Mouse (Mus musculus): ENCODE data around the gene 9930111J21Rik2. TPM values are rescaled to one million over a fixed set of nuclear protein-coding genes. Genes with fewer than 3 reads are reported as not detected.
"Not testable (repeated sequence)": the region's sequence is repeated elsewhere in the genome, so short reads cannot be mapped to it uniquely, and the experiment has no call there.

Gene 9930111J21Rik2
- 0.83 and 0.91 TPM in 2 replicates for polyA plus RNA-seq (2015; fragmentation: Nextera tagmentation; extraction: Ambion mirVana)

DNA sequence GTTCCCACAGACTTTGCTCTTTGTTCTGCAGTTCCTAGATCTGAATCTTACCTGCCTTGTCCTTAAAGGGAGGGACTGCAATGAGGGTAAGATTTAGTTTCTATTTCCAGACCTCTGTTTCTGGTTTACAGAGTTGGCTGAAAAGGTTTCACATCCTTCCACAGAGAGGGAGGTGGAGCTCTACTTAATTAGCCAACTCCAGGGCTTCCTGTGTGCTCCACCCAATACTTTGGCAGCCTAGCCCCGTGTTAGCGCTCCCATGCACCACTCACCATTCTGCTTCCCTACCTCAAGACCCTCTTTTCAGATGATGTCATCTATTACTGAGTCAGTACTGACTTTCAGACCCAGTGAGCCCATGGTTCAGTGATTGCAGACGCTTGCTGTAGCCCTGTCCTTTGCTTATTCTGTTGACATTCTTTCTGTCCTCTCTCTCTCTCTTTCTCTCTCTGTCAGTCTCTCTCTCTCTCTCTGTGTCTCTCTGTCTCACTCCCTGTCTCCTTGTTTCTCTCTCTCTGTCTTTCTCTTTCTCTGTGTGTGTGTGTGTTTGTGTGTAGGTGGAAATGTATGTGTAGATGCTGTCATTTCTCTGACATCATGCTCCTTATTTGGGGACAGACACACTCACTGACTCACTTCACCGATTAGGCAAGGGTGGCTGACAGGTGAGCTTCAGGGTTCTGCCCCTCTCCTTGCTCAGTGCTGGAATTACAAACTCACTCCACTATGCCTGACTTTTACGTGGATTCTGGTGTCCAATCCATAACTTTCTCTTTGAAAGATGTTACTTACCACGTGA, at the start of gene 9930111J21Rik2:
Gene 9930111J21Rik2, minus strand, starts transcription at position 150 of the 799 bp plus-strand sequence.
- H3K36me3 ChIP-seq; H3K27ac ChIP-seq (replicated peaks); H3K4me2 ChIP-seq (replicated peaks); H3K9me3 ChIP-seq (replicated peaks); H3K9ac ChIP-seq; H3K4me3 ChIP-seq (replicated peaks); H3K27me3 ChIP-seq; H3K4me1 ChIP-seq; ATAC-seq (ENCODE audit: insufficient number of reproducible peaks, low FRiP score, low TSS enrichment, low read depth): not testable (repeated sequence)
- WGBS = 75% methylated on average over 1 of the region's 6 CpGs

DNA sequence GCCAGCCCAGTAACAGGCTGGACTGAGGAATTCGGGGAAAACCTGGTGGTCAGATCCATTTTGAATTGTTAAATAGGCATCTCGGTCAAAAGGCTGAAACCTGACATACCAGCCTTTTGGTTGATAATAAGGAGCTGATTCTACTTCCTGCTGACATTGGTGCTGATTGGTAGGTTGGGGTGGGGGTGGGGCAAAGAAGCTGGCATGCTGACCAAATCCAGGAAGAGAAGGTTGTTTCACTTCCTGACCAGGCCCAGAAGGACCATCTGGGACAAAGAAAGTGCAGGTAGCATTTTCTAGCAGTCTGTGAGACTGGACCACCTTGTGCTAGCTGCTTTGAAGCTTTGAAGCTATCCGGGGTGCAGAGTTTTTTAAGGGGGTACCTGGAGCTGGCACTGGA, 49.4 kb upstream of the 9930111J21Rik2 start:
- H3K27ac ChIP-seq (replicated peaks) = no peak overlapping the region
- H3K4me3 ChIP-seq (replicated peaks) = no peak overlapping the region
- H3K4me2 ChIP-seq (replicated peaks) = no peak overlapping the region
- H3K9ac ChIP-seq = no peak overlapping the region
- WGBS = 78% methylated on average over 3 of the region's 3 CpGs
- no peaks in the 10 kb centered on the region for H3K36me3 ChIP-seq
- no peaks in the 10 kb centered on the region for H3K27me3 ChIP-seq
- no peaks in the 10 kb centered on the region for H3K9me3 ChIP-seq (replicated peaks)
- ATAC-seq (ENCODE audit: insufficient number of reproducible peaks, low FRiP score, low TSS enrichment, low read depth) = no peak
- no peaks in the 10 kb centered on the region for H3K4me1 ChIP-seq

DNA sequence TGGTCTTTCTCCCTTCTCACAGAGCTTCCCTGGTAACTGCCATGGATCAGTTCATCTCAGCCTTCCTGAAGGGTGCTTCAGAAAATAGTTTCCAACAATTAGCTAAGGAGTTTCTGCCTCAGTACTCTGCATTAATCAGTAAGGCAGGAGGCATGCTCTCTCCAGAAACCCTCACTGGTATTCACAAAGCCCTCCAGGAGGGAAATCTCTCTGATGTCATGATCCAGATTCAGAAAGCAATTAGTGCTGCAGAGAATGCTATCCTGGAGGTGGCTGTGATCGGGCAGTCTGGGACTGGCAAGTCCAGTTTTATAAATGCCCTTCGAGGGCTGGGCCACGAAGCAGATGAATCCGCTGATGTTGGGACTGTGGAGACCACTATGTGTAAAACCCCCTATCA, 44.3 kb upstream of the 9930111J21Rik2 start:
- no peak overlapping the region for H3K9ac ChIP-seq
- no peaks in the 10 kb centered on the region for H3K36me3 ChIP-seq
- H3K4me1 ChIP-seq = no peaks in the 10 kb centered on the region
- H3K4me2 ChIP-seq (replicated peaks) = no peak overlapping the region
- no peaks in the 10 kb centered on the region for H3K27me3 ChIP-seq
- ATAC-seq (ENCODE audit: insufficient number of reproducible peaks, low FRiP score, low TSS enrichment, low read depth) = no peak
- no peak overlapping the region for H3K27ac ChIP-seq (replicated peaks)
- WGBS = 85% methylated on average over 4 of the region's 4 CpGs
- no peaks in the 10 kb centered on the region for H3K9me3 ChIP-seq (replicated peaks)
- no peak overlapping the region for H3K4me3 ChIP-seq (replicated peaks)

DNA sequence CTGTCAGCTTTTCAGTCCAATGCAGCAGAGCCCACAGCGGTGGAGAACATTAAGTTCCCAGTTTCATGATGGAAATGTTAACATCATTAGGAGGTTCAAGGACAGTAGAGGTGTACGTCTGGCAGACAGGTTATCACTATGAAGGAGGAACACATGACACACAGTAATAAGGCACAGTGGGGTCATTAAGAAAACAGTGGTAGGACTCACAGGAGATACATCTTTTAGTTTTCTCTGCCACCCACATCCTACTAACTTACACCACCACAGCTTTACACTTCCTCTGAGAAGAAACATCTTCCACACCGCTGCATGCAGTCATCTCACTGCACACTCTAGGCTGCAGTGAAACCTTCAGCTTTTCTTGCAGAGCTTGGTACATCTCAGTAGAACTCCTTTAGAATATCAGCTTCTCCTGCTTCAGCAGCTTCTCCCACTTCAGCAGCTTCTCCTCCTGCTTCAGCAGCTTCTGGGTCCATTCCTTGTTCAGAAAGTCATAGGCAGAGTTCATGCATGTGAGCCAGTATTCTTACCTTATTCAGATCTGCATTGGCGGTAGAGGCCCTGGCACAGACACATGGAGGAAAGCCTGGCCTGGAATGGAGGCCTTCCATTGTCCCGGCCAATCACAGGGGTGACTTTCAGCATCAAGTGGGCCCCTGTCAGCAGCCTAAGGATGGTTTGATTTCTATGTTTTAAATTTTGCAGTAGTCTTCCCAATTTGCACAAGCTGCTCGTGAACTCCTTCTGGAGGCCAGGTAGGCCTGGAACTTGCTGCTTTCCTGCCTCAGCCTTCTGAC, 43.0 kb upstream of the 9930111J21Rik2 start:
- no peaks in the 10 kb centered on the region for H3K4me1 ChIP-seq
- H3K36me3 ChIP-seq = no peaks in the 10 kb centered on the region
- H3K9ac ChIP-seq = no peak overlapping the region
- no peak for ATAC-seq (ENCODE audit: insufficient number of reproducible peaks, low FRiP score, low TSS enrichment, low read depth)
- H3K27me3 ChIP-seq = no peaks in the 10 kb centered on the region
- H3K9me3 ChIP-seq (replicated peaks) = no peaks in the 10 kb centered on the region
- 88% methylated on average over 6 of the region's 6 CpGs for WGBS
- no peak overlapping the region for H3K4me2 ChIP-seq (replicated peaks)
- H3K27ac ChIP-seq (replicated peaks) = no peak overlapping the region
- H3K4me3 ChIP-seq (replicated peaks) = no peak overlapping the region

DNA sequence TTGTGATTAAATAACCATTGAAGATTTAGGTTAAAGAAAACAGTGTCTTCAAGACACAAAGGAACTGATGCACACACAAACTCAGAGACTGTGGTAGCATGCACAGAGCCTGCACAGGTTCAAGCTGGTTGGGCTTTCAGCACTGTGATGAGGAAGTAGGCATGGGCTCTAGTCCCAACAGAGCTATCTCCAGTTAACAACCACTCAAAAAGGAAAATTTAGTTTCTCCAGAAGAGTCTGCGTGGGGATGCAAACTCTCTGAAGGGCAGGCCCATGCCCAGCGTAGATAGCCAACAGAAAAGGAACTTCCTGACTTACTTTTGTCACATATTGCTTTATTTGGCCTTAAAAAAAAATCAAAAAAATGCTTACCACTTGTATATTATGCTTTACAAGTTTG, 41.7 kb upstream of the 9930111J21Rik2 start:
- no peaks in the 10 kb centered on the region for H3K9me3 ChIP-seq (replicated peaks)
- no peaks in the 10 kb centered on the region for H3K36me3 ChIP-seq
- H3K4me3 ChIP-seq (replicated peaks) = no peak overlapping the region
- H3K27me3 ChIP-seq = no peaks in the 10 kb centered on the region
- H3K4me2 ChIP-seq (replicated peaks) = no peak overlapping the region
- H3K27ac ChIP-seq (replicated peaks) = no peak overlapping the region
- peaks cover 7% of the 10 kb centered on the region; the same call in 1 of the 2 replicates for H3K4me1 ChIP-seq
- H3K9ac ChIP-seq = no peak overlapping the region
- WGBS = 80% methylated on average over 2 of the region's 2 CpGs
- ATAC-seq (ENCODE audit: insufficient number of reproducible peaks, low FRiP score, low TSS enrichment, low read depth) = no peak

DNA sequence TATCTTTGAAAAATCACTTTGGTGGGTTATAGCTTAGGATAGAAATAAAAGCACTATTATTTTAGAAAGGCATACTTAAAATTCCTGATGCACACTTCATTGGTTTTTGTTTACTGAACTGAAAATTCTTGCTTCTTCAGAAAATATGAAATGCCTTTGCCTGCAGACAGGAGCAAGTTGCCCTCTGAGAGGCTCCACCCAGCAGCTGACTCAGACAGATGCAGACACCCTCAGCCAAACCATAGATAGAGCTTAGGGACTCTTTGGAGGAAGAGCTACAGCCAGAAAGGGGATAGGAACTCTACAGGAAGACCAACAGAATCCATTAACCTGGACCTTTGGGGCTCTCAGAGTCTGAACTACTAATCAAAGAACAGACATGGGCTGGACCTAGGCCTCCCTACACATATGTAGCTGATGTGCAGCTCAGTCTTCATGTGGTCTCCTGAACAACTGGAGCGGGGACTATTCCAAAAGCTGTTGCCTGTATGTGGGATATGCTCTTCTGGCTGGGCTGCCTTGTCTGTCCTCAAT, 41.1 kb upstream of the 9930111J21Rik2 start:
- H3K27ac ChIP-seq (replicated peaks) = no peak overlapping the region
- 94% methylated on average over 1 of the region's 1 CpGs for WGBS

DNA sequence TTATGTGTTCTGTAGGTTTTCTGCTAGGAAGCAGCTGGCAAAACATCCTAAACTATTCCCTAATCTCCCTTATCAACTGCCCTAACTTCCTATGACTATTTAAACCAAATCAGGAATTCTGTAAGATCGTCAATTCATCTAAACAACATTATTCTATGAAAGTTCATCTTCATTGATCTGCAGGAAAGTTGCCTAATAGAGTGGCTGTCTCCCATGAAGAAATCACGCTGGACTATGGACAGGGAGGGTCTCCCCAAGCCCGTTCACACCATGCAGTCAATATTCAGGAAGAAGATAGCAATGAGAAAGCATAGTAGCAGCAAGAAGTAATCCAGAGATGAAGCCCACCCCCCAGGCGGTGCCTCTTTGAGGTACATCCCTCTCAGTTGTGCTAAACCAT, 40.1 kb upstream of the 9930111J21Rik2 start:
- H3K27me3 ChIP-seq = no peaks in the 10 kb centered on the region
- H3K36me3 ChIP-seq = no peaks in the 10 kb centered on the region
- no peak overlapping the region for H3K4me3 ChIP-seq (replicated peaks)
- H3K4me2 ChIP-seq (replicated peaks) = no peak overlapping the region
- H3K9ac ChIP-seq = no peak overlapping the region
- ATAC-seq (ENCODE audit: insufficient number of reproducible peaks, low FRiP score, low TSS enrichment, low read depth) = no peak
- WGBS = 71% methylated on average over 4 of the region's 4 CpGs
- no peaks in the 10 kb centered on the region for H3K9me3 ChIP-seq (replicated peaks)
- no peak overlapping the region for H3K27ac ChIP-seq (replicated peaks)
- peaks cover 8% of the 10 kb centered on the region; the same call in 1 of the 2 replicates for H3K4me1 ChIP-seq

More for the DNA sequence above, 41.1 kb upstream of the 9930111J21Rik2 start:
- Histone ChIP-seq H3K36me3 (no peaks in the 10 kb centered on the region), H3K9ac (no peak overlapping the region), H3K27me3 (no peaks in the 10 kb centered on the region), H3K4me2 (replicated peaks) (no peak overlapping the region), H3K9me3 (replicated peaks) (no peaks in the 10 kb centered on the region), H3K4me3 (replicated peaks) (no peak overlapping the region), H3K4me1 (peaks cover 8% of the 10 kb centered on the region; the same call in 1 of the 2 replicates)
- ATAC-seq (ENCODE audit: insufficient number of reproducible peaks, low FRiP score, low TSS enrichment, low read depth) = no peak

DNA sequence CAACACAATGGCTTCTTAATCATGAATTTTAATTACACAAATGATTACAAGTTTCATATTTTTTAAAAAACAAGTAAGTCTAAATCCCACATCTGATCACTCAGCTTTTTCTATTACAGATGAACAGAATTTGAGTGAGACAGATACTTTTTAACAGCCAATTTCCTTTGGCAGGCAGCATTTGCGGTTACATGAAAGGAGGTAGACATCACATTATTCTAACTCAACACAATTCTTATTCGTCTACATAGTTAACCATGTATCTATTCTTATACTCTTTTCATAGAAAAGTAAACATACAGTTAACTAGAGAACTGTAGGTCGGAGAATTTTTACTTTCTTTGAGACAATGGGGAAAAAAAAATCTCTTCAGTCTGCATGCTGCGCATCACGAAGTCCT, 39.5 kb upstream of the 9930111J21Rik2 start:
- H3K27ac ChIP-seq (replicated peaks) = no peak overlapping the region
- H3K36me3 ChIP-seq = no peaks in the 10 kb centered on the region
- WGBS = 84% methylated on average over 5 of the region's 5 CpGs
- no peaks in the 10 kb centered on the region for H3K27me3 ChIP-seq
- no peak overlapping the region for H3K4me2 ChIP-seq (replicated peaks)
- no peak for ATAC-seq (ENCODE audit: insufficient number of reproducible peaks, low FRiP score, low TSS enrichment, low read depth)
- peaks cover 8% of the 10 kb centered on the region; the same call in 1 of the 2 replicates for H3K4me1 ChIP-seq
- H3K9ac ChIP-seq = no peak overlapping the region
- H3K4me3 ChIP-seq (replicated peaks) = no peak overlapping the region
- H3K9me3 ChIP-seq (replicated peaks) = no peaks in the 10 kb centered on the region

DNA sequence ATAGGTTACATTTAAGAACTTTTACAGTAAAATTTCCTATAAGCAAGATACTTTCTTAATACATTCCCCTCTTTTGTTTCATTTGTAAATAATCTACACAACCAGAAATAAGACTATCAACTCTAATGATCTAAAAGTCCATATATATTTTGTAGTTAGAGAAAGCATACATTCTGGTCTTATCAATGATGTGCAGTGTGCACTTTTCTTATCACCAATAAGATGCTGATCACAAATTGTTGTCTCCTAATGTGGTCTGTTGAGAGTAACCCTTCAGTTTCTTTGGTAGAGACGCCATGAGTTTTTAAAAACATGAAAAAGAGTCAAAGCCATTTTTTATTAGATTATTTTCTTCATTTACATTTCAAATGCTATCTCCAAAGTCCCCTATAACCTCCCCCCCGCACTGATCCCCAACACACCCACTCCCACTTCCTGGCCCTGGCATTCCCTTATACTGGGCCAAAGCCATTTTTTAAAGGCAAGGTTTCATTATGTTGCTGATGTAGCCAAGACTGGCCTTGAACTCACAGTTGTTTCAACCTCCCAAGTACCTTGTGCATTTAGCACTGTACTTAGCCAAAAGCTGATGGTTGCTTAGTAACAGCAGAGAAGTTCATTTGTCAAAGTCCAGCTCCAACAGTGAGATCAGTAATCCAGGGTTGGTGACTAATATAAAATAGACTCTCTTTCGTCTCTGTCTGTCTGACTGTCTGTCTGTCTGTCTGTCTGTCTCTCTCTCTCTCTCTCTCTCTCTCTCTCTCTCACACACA, 38.9 kb upstream of the 9930111J21Rik2 start:
- H3K27ac ChIP-seq (replicated peaks) = no peak overlapping the region
- H3K9ac ChIP-seq = no peak overlapping the region
- no peak for ATAC-seq (ENCODE audit: insufficient number of reproducible peaks, low FRiP score, low TSS enrichment, low read depth)
- 75% methylated on average over 3 of the region's 3 CpGs for WGBS
- no peaks in the 10 kb centered on the region for H3K27me3 ChIP-seq
- H3K4me3 ChIP-seq (replicated peaks) = no peak overlapping the region
- no peaks in the 10 kb centered on the region for H3K9me3 ChIP-seq (replicated peaks)
- no peak overlapping the region for H3K4me2 ChIP-seq (replicated peaks)
- no peaks in the 10 kb centered on the region for H3K36me3 ChIP-seq
- H3K4me1 ChIP-seq = peaks cover 8% of the 10 kb centered on the region; the same call in 1 of the 2 replicates

DNA sequence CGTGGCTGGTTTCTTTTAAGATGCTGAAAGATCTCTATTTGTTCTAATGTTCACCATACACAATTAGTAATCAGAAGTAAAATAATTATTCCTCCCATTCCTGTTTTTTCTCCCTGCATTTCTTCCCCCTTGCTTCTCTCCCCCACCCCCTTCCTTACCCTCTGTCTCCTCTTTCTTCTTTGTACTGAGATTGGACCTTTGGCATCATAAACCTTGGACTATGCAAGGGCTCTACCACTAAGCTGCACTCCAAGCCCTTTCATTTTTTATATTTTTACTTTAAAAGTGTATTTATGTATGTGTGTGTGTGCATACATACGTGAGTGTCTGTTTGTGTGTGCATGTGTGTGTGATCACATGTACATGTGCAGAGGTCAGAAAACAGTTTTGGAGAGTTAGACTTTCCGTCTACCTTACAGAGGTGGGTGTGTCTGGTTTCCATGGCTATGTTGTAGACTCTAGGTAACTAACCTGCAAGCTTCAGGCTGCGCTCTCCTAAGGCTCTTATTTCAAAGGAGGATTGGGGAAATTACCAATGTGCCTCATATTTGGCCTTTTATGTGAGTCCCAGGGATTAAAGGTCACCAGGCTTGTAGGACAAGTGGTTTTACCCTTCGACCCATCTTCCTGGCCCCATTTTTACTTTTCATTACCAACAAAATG, 38.1 kb upstream of the 9930111J21Rik2 start:
- no peak overlapping the region for H3K9ac ChIP-seq
- no peaks in the 10 kb centered on the region for H3K27me3 ChIP-seq
- no peaks in the 10 kb centered on the region for H3K36me3 ChIP-seq
- H3K27ac ChIP-seq (replicated peaks) = no peak overlapping the region
- peaks cover 8% of the 10 kb centered on the region; the same call in 1 of the 2 replicates for H3K4me1 ChIP-seq
- no peak for ATAC-seq (ENCODE audit: insufficient number of reproducible peaks, low FRiP score, low TSS enrichment, low read depth)
- no peaks in the 10 kb centered on the region for H3K9me3 ChIP-seq (replicated peaks)
- no peak overlapping the region for H3K4me2 ChIP-seq (replicated peaks)
- no peak overlapping the region for H3K4me3 ChIP-seq (replicated peaks)
- WGBS = 76% methylated on average over 5 of the region's 5 CpGs

Measured in embryonic facial prominence, embryonic 15.5 days (tissue).